Mouse (Mus musculus) stomach, embryonic 16.5 days (tissue): Measurements from ENCODE around the gene Slc51b. TPM values are rescaled to one million over a fixed set of nuclear protein-coding genes. Genes with fewer than 3 reads are reported as not detected.

Experiments used
- ATAC-seq: fragments of 200-750 bp; cut with Nextera tagmentation; 2 replicates; pipeline ENCODE4 v1.8.0; 2017; ENCODE audit warnings: moderate number of reproducible peaks, moderate TSS enrichment; ENCODE audit not compliant: insufficient read depth, low FRiP score
- H3K27ac ChIP-seq: fragments of 300-500 bp; sonication (generic); 2 replicates; pipeline ENCODE4 v1.5.1; 2014; ENCODE audit warnings: low read length
- H3K27me3 ChIP-seq: fragments of 300-500 bp; sonication (generic); 2 replicates; pipeline ENCODE4 v1.6.1; 2014; ENCODE audit warnings: low read length, control low read depth, mixed read lengths; ENCODE audit not compliant: control insufficient read depth, insufficient read depth
- H3K36me3 ChIP-seq: fragments of 300-500 bp; sonication (generic); 2 replicates; pipeline ENCODE4 v1.6.1; 2014; ENCODE audit warnings: low read length; ENCODE audit not compliant: control insufficient read depth, insufficient read depth
- H3K4me1 ChIP-seq: fragments of 300-500 bp; sonication (generic); 2 replicates; pipeline ENCODE4 v1.6.1; 2014; ENCODE audit warnings: low read length, control low read depth, mixed read lengths; ENCODE audit not compliant: control insufficient read depth, insufficient read depth
- H3K4me2 ChIP-seq: fragments of 300-500 bp; sonication (generic); 2 replicates; pipeline ENCODE4 v1.6.1; 2014; ENCODE audit warnings: low read depth, low read length, mixed read lengths
- H3K4me3 ChIP-seq: fragments of 300-500 bp; sonication (generic); replicated peaks from 2 replicates; pipeline ENCODE4 v1.5.1; 2014; ENCODE audit warnings: mild to moderate bottlenecking, low read length
- H3K9ac ChIP-seq: fragments of 300-500 bp; sonication (generic); 2 replicates; pipeline ENCODE4 v1.6.1; 2014; ENCODE audit warnings: low read length
- H3K9me3 ChIP-seq: fragments of 300-500 bp; sonication (generic); replicated peaks from 2 replicates; pipeline ENCODE4 v1.6.1; 2016; ENCODE audit warnings: low read length, control low read depth; ENCODE audit not compliant: control insufficient read depth
- WGBS: fragments of 180-500 bp; shearing (Covaris S2); extraction: QIAGEN DNeasy Blood & Tissue Kit; methylation state at CpG from one replicate; pipeline ENCODE4 v1.1.7; 2014; 5-methylcytosine and 5-hydroxymethylcytosine counted together
- polyA plus RNA-seq: library from polyadenylated mRNA; unstranded; fragments of >200 nt; fragmentation: Nextera tagmentation; extraction: Ambion mirVana; gene quantifications from 2 replicates; pipeline ENCODE4 v1.2.1, GENCODE M21; 2015

The Slc51b gene
- polyA plus RNA-seq, 1 experiment from 2014 or later, result 1.7 TPM

- peaks cover 22% of the 10 kb centered on the region; the same call in 1 of the 2 replicates for H3K36me3 ChIP-seq
- no peak for ATAC-seq
- H3K9me3 ChIP-seq, result no peaks in the 10 kb centered on the region
- 94% methylated on average over 4 of the region's 4 CpGs for WGBS
- H3K27ac ChIP-seq, result no peak overlapping the region
- no peaks in the 10 kb centered on the region for H3K4me1 ChIP-seq
- no peak overlapping the region for H3K4me3 ChIP-seq
- no peak overlapping the region for H3K9ac ChIP-seq
- no peak overlapping the region for H3K4me2 ChIP-seq
- H3K27me3 ChIP-seq, result no peaks in the 10 kb centered on the region
Observed at GRCm38 (mm10) chr9:65444692-65445091, 21.9 kb upstream of the Slc51b start.

DNA sequence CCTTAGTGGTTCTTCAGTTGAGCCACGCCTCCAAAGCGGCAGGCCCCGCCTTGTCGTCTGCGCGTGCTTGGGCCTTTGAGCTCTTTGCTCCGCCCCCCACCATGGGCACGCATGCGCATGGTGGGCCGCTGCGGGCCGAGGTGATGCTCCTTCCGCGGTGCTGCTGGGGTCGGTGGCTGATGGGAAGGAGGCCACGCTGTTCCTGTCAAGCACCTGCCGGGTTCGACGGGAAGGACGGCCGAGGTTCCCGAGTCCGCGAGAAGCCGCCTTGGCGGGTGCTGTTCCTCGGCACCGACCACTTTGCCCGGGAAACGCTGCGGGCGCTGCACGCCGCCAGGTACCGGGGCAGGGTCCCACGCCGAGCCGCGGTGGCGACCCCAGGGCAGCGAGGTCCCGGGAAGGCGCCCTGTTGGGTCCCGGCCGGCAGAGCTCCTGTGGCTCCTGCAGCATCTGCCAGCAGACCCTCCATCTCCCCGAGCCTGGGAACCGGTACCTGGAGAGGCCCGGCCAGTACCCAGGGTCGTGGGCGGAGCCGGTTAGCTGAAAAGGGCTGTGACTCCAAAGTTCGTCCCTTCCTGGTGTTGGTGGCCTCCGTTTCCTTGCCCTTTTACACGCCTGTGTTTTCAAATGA is 13.0 kb upstream of the Slc51b start, which contains the start of gene Mtfmt:
TSS of gene Mtfmt (plus strand) at position 112 of the 631 bp plus-strand sequence.
- Histone ChIP-seq H3K9me3 (no peaks in the 10 kb centered on the region), H3K4me1 (peaks cover 4% of the 10 kb centered on the region), H3K27me3 (no peaks in the 10 kb centered on the region), H3K36me3 (peaks cover 5% of the 10 kb centered on the region; the same call in 1 of the 2 replicates), H3K4me3 (peak within 1 kb of the TSS; percentile 97), H3K27ac (no peak within 1 kb of the TSS), H3K4me2 (peak within 1 kb of the TSS; percentile 64), H3K9ac (peak within 1 kb of the TSS; percentile 88)
- WGBS, result under 1% methylated on average over 54 of the region's 54 CpGs
- peak; percentile 93 for ATAC-seq

DNA sequence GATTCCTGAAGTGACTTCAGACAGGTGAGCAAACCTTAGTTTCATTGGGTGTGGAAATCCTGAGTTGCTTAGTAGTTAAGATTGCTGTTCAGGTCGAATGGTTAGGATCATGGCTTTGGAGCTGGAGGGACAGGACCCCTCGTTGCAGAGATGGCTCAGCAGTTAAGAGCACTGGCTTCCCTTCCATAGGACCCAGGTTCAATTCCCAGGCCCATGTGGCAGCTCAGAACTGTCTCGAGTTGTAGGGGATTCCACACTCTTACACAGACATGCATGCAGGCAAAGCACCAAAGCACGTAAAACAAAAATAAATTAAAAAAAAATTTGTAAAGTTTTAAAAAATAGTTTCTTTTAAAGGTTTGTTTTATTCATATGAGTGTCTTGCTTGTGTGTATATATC is 12.5 kb upstream of the Slc51b start:
- H3K9ac ChIP-seq, result no peak overlapping the region
- WGBS, result 71% methylated on average over 4 of the region's 4 CpGs
- H3K4me1 ChIP-seq, result peaks cover 4% of the 10 kb centered on the region
- H3K4me2 ChIP-seq, result no peak overlapping the region
- H3K27me3 ChIP-seq, result no peaks in the 10 kb centered on the region
- no peaks in the 10 kb centered on the region for H3K36me3 ChIP-seq
- no peaks in the 10 kb centered on the region for H3K9me3 ChIP-seq
- no peak overlapping the region for H3K27ac ChIP-seq
- no peak for ATAC-seq
- no peak overlapping the region for H3K4me3 ChIP-seq

GRCm38 (mm10) chr9:65434140-65434539 is 11.4 kb upstream of the Slc51b start:
- no peak overlapping the region for H3K27ac ChIP-seq
- no peak overlapping the region for H3K4me3 ChIP-seq
- ATAC-seq, result no peak
- H3K27me3 ChIP-seq, result no peaks in the 10 kb centered on the region
- 71% methylated on average over 5 of the region's 5 CpGs for WGBS
- no peak overlapping the region for H3K4me2 ChIP-seq
- no peaks in the 10 kb centered on the region for H3K9me3 ChIP-seq
- H3K4me1 ChIP-seq, result peaks cover 4% of the 10 kb centered on the region
- no peak overlapping the region for H3K9ac ChIP-seq
- no peaks in the 10 kb centered on the region for H3K36me3 ChIP-seq

- Histone ChIP-seq H3K9ac (no peak overlapping the region), H3K27ac (no peak overlapping the region), H3K4me2 (no peak overlapping the region), H3K27me3 (no peaks in the 10 kb centered on the region), H3K36me3 (no peaks in the 10 kb centered on the region), H3K4me1 (peaks cover 4% of the 10 kb centered on the region), H3K9me3 (no peaks in the 10 kb centered on the region), H3K4me3 (no peak overlapping the region)
- peak; percentile 19; the same call in 1 of the 2 replicates for ATAC-seq
- WGBS, result 3% methylated on average over 3 of the region's 3 CpGs
Observed at GRCm38 (mm10) chr9:65432236-65432635, 9.5 kb upstream of the Slc51b start.

DNA sequence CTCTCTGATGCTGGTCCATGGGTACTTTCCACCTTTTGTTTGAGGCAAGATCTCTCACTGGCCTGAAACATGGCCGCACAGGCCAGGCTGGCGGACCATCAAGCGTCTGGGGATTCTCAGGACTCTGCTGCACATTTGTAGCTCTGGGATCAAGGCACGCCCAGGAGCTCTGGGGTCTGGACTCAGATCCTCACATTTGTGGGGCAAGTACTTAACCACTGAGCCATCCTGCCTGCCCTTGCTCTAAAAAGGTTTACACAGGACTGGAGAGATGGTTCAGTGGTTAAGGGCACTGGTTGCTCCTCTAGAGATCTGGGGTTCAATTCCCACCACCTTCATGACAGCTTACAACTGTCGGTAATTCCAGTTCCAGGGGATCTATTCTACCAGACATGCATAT is 8.2 kb upstream of the Slc51b start:
- H3K27ac ChIP-seq, result no peak overlapping the region
- no peak overlapping the region for H3K4me3 ChIP-seq
- no peak overlapping the region for H3K9ac ChIP-seq
- no peaks in the 10 kb centered on the region for H3K9me3 ChIP-seq
- ATAC-seq, result no peak
- no peaks in the 10 kb centered on the region for H3K4me1 ChIP-seq
- no peaks in the 10 kb centered on the region for H3K27me3 ChIP-seq
- 92% methylated on average over 5 of the region's 5 CpGs for WGBS
- no peaks in the 10 kb centered on the region for H3K36me3 ChIP-seq
- H3K4me2 ChIP-seq, result no peak overlapping the region

- H3K27me3 ChIP-seq, result no peaks in the 10 kb centered on the region
- no peak overlapping the region for H3K4me3 ChIP-seq
- H3K9ac ChIP-seq, result no peak overlapping the region
- no peaks in the 10 kb centered on the region for H3K36me3 ChIP-seq
- H3K4me2 ChIP-seq, result no peak overlapping the region
- no peaks in the 10 kb centered on the region for H3K9me3 ChIP-seq
- H3K4me1 ChIP-seq, result no peaks in the 10 kb centered on the region
- no peak overlapping the region for H3K27ac ChIP-seq
- no peak for ATAC-seq
Observed at GRCm38 (mm10) chr9:65430401-65430800, 7.6 kb upstream of the Slc51b start.

GRCm38 (mm10) chr9:65428003-65428402 is 5.2 kb upstream of the Slc51b start:
- no peak overlapping the region for H3K4me2 ChIP-seq
- 84% methylated on average over 5 of the region's 5 CpGs for WGBS
- no peaks in the 10 kb centered on the region for H3K36me3 ChIP-seq
- no peaks in the 10 kb centered on the region for H3K27me3 ChIP-seq
- no peak for ATAC-seq
- no peaks in the 10 kb centered on the region for H3K4me1 ChIP-seq
- H3K9ac ChIP-seq, result no peak overlapping the region
- no peaks in the 10 kb centered on the region for H3K9me3 ChIP-seq
- H3K27ac ChIP-seq, result no peak overlapping the region
- no peak overlapping the region for H3K4me3 ChIP-seq

GRCm38 (mm10) chr9:65427511-65427910 is 4.8 kb upstream of the Slc51b start:
- H3K36me3 ChIP-seq, result no peaks in the 10 kb centered on the region
- H3K27ac ChIP-seq, result no peak overlapping the region
- H3K4me2 ChIP-seq, result no peak overlapping the region
- H3K4me3 ChIP-seq, result no peak overlapping the region
- H3K27me3 ChIP-seq, result no peaks in the 10 kb centered on the region
- WGBS, result 69% methylated on average over 2 of the region's 2 CpGs
- H3K9ac ChIP-seq, result no peak overlapping the region
- ATAC-seq, result no peak
- H3K9me3 ChIP-seq, result no peaks in the 10 kb centered on the region
- H3K4me1 ChIP-seq, result no peaks in the 10 kb centered on the region
